Mouse (Mus musculus) left cerebral cortex, adult 18-20 months (tissue): ENCODE measurements around the gene Megf6. TPM values are rescaled to one million over a fixed set of nuclear protein-coding genes. Genes with fewer than 3 reads are reported as not detected.

Source experiments
- DNase-seq, 2 experiments: peaks; one replicate each; pipeline ENCODE4 v3.0.0; 2021 to 2022; ENCODE audit warnings: low spot score in 2 of 2, mixed read lengths in 1 of 2
- total RNA-seq, 2 experiments: library from RNA; stranded (reverse); gene quantifications; 2 replicates each; pipeline ENCODE4 v1.2.3; 2021

Gene Megf6
- total RNA-seq, 2 experiments from 2014 or later, result 2.5 to 5.0 TPM

GRCm38 (mm10) chr4:154159002-154159401 is 11.5 kb upstream of the Megf6 start:
- peak; percentile 70 to 84 for DNase-seq

GRCm38 (mm10) chr4:154159961-154160537 is 10.5 kb upstream of the Megf6 start:
- peak in 1 of 2 experiments; percentile 36 for DNase-seq

- peak; percentile 97 to 98 for DNase-seq
These were observed 9.8 kb upstream of the Megf6 start, which contains the start of gene Tprgl for GRCm38 (mm10) chr4:154160538-154161390. Tprgl (minus strand) TSS chr4:154160666.

- DNase-seq, result peak; percentile 59 to 83
These were observed 7.2 kb upstream of the Megf6 start for GRCm38 (mm10) chr4:154163296-154163695.

GRCm38 (mm10) chr4:154167053-154167452 is 3.5 kb upstream of the Megf6 start:
- DNase-seq, result peak in 1 of 2 experiments; percentile 50

GRCm38 (mm10) chr4:154170021-154170420 is 509 bp upstream of the Megf6 start:
- DNase-seq, result no peak

GRCm38 (mm10) chr4:154171151-154171930 is 811 bp downstream of the Megf6 start:
- DNase-seq, result no peak

GRCm38 (mm10) chr4:154171931-154172604 is 1.5 kb downstream of the Megf6 start:
- no peak for DNase-seq

GRCm38 (mm10) chr4:154177257-154177656 is 6.7 kb downstream of the Megf6 start:
- DNase-seq, result no peak

- no peak for DNase-seq
These were observed 10.5 kb downstream of the Megf6 start for GRCm38 (mm10) chr4:154181001-154181400.

- no peak for DNase-seq
These were observed 13.0 kb downstream of the Megf6 start for GRCm38 (mm10) chr4:154183566-154183965.

- DNase-seq, result no peak
These were observed 14.5 kb downstream of the Megf6 start for GRCm38 (mm10) chr4:154185001-154185400.

GRCm38 (mm10) chr4:154186002-154186537 is 15.5 kb downstream of the Megf6 start:
- no peak for DNase-seq

- DNase-seq, result no peak
These were observed 18.4 kb downstream of the Megf6 start for GRCm38 (mm10) chr4:154188948-154189347.

GRCm38 (mm10) chr4:154197961-154198360 is 27.4 kb downstream of the Megf6 start:
- no peak for DNase-seq

GRCm38 (mm10) chr4:154198377-154198961 is 27.9 kb downstream of the Megf6 start:
- no peak for DNase-seq

- DNase-seq, result no peak
These were observed 31.0 kb downstream of the Megf6 start for GRCm38 (mm10) chr4:154201511-154201910.

- DNase-seq, result no peak
These were observed 34.0 kb downstream of the Megf6 start for GRCm38 (mm10) chr4:154204532-154204931.

- no peak for DNase-seq
These were observed 34.9 kb downstream of the Megf6 start for GRCm38 (mm10) chr4:154205392-154205791.

- DNase-seq, result peak; percentile 50 to 70
These were observed 36.7 kb downstream of the Megf6 start for GRCm38 (mm10) chr4:154207261-154207660.
